Mouse (Mus musculus) neural tube, embryonic 12.5 days (tissue): ENCODE data around the gene Lkaaear1. TPM values are rescaled to one million over a fixed set of nuclear protein-coding genes. Genes with fewer than 3 reads are reported as not detected.

ENCODE experiments used
- ATAC-seq: fragments of 200-750 bp; cut with Nextera tagmentation; 2 replicates; pipeline ENCODE4 v1.8.0; 2017; ENCODE audit warnings: low read depth, mild to moderate bottlenecking, moderate TSS enrichment, moderate library complexity; ENCODE audit not compliant: low FRiP score
- H3K27ac ChIP-seq: fragments of 300-500 bp; sonication (generic); 2 replicates; pipeline ENCODE4 v1.5.1; 2016
- H3K27me3 ChIP-seq: fragments of 300-500 bp; sonication (generic); replicated peaks from 2 replicates; pipeline ENCODE4 v1.6.1; 2016; ENCODE audit warnings: mild to moderate bottlenecking
- H3K36me3 ChIP-seq: fragments of 300-500 bp; sonication (generic); 2 replicates; pipeline ENCODE4 v1.6.1; 2016; ENCODE audit warnings: mild to moderate bottlenecking
- H3K4me1 ChIP-seq: fragments of 300-500 bp; sonication (generic); 2 replicates; pipeline ENCODE4 v1.6.1; 2016
- H3K4me2 ChIP-seq: fragments of 300-500 bp; sonication (generic); replicated peaks from 2 replicates; pipeline ENCODE4 v1.6.1; 2016; ENCODE audit warnings: mild to moderate bottlenecking
- H3K4me3 ChIP-seq: fragments of 300-500 bp; sonication (generic); 2 replicates; pipeline ENCODE4 v1.5.1; 2016
- H3K9ac ChIP-seq: fragments of 300-500 bp; sonication (generic); 2 replicates; pipeline ENCODE4 v1.6.1; 2016; ENCODE audit warnings: mild to moderate bottlenecking
- H3K9me3 ChIP-seq: fragments of 300-500 bp; sonication (generic); 2 replicates; pipeline ENCODE4 v1.6.1; 2016; ENCODE audit warnings: mild to moderate bottlenecking
- WGBS: fragments of 180-500 bp; shearing (Covaris S2); methylation state at CpG from one replicate; pipeline ENCODE4 v1.1.7; 2016; 5-methylcytosine and 5-hydroxymethylcytosine counted together
- polyA plus RNA-seq: library from polyadenylated mRNA; unstranded; fragments of >200 nt; fragmentation: Nextera tagmentation; extraction: Ambion mirVana; gene quantifications from 2 replicates; pipeline ENCODE4 v1.2.1, GENCODE M21; 2016

Gene Lkaaear1
- polyA plus RNA-seq, 1 experiment from 2014 or later, result not detected

GRCm38 (mm10) chr2:181695776-181696175 lies 2.5 kb downstream of the Lkaaear1 start:
- Histone ChIP-seq H3K36me3 (no peaks in the 10 kb centered on the region), H3K9ac (no peak overlapping the region), H3K27me3 (no peaks in the 10 kb centered on the region), H3K27ac (no peak overlapping the region), H3K4me2 (no peak overlapping the region), H3K9me3 (no peaks in the 10 kb centered on the region), H3K4me3 (no peak overlapping the region), H3K4me1 (peaks cover 13% of the 10 kb centered on the region)
- no peak for ATAC-seq
- WGBS, result 67% methylated on average over 1 of the region's 1 CpGs

DNA sequence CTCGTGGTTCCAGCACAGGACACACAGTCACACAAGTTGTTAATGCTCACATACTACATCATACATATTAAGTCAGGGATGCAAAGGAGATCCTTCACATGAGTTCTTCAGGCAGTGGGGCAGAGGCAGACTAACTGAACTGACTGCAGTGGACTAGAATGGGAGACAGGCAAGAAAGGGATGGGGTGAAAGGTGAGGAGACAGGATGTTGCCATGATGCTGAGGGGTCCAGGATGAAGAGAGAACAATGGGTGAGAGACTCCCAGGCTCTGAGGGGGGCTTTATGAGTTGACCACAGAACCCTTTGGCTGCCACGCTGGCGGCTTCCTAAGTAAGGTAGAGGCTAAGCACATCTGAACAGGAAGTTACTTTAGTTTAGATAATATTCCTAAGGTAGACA lies 3.7 kb downstream of the Lkaaear1 start:
- Histone ChIP-seq H3K9me3 (no peaks in the 10 kb centered on the region), H3K4me3 (peak overlapping the region; percentile 61; the same call in 1 of the 2 replicates), H3K27me3 (no peaks in the 10 kb centered on the region), H3K9ac (no peak overlapping the region), H3K27ac (no peak overlapping the region), H3K4me1 (peaks cover 13% of the 10 kb centered on the region), H3K36me3 (0 out of 2 replicates have a peak, but pooled peaks cover 1% of the 10 kb centered on the region), H3K4me2 (no peak overlapping the region)
- ATAC-seq, result no peak
- 85% methylated on average over 3 of the region's 3 CpGs for WGBS

DNA sequence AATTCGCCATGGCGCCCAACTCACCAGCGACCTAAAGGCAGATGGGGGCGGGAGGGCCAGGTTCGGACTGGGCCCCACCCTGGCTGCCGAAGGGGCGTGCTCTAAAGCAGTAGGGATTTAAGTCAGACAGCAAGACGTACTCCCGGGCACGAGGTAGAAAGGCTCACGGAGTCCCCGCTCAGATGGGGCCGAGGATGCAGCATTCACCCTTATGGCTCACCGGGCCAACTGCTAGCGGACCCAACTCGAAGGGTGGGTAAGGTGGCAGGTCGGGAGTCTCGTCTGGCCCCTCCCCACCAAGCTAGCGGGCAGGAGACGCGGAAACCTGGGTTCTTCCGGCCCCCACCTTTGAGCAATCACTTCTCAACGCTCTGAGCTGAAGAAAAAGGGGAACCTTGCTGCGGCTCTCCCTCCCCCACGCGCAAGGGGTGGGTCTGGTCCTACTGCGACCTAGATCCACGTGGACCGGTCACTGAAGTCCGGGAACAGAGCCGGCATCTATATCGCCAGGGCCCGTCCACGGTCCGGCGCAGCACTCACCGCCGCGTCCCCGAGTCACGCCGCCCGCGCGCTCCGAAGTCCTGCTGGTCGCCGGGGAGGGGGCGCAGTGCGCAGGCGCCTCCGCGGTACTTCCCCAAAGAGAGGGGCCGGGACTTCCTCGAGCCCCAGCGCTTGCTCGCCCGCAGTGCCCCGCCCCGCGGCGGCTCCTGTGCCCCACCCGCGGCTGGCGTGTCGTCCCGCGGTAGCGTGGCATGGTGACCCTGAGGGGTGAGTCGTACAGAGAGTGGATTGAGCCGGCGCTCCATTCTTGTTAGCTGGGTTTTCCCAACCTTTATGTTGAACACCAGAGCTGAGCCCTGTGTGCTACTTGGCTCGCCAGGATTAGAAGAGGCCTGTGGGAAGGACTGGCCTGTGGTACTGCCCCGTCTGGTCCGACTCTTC lies 4.6 kb downstream of the Lkaaear1 start, which contains the start of gene Rgs19:
TSS of gene Rgs19 (minus strand) at position 639 of the 942 bp plus-strand sequence.
- ATAC-seq, result peak; percentile 78
- Histone ChIP-seq H3K4me3 (peak within 1 kb of the TSS; percentile 61), H3K9me3 (no peaks in the 10 kb centered on the region), H3K4me2 (peak within 1 kb of the TSS; percentile 91), H3K27me3 (no peaks in the 10 kb centered on the region), H3K4me1 (peaks cover 13% of the 10 kb centered on the region), H3K27ac (no peak within 1 kb of the TSS), H3K9ac (peak within 1 kb of the TSS; percentile 72), H3K36me3 (peaks cover 10% of the 10 kb centered on the region)
- WGBS, result under 1% methylated on average over 75 of the region's 75 CpGs

DNA sequence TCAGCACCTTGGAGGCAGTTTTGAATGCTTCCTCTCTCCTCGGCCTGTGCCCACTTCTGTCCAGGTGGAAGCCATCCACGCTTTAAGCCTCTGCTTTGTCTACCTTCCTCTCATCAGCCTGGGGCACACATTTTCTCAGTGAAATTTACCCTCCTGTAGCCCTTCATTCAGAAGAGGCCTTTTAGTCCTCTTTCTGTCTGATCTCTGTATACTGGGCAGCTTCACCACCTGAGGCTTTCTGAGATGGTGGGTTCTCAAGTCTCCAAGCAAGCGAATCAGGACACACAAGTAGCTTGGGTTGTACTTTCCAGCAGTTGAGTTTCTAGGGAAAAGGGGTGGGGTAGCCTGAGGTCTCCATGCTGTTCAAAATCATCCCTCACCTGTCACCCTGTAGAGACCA lies 5.9 kb downstream of the Lkaaear1 start:
- peaks cover 21% of the 10 kb centered on the region for H3K36me3 ChIP-seq
- H3K9ac ChIP-seq, result no peak overlapping the region
- peak overlapping the region; percentile 91; the same call in 1 of the 2 replicates for H3K4me2 ChIP-seq
- H3K27ac ChIP-seq, result no peak overlapping the region
- H3K9me3 ChIP-seq, result no peaks in the 10 kb centered on the region
- WGBS, result 95% methylated on average over 3 of the region's 3 CpGs
- peaks cover 13% of the 10 kb centered on the region for H3K4me1 ChIP-seq
- H3K27me3 ChIP-seq, result no peaks in the 10 kb centered on the region
- ATAC-seq, result no peak
- H3K4me3 ChIP-seq, result no peak overlapping the region

- no peak for ATAC-seq
- no peak overlapping the region for H3K9ac ChIP-seq
- H3K27me3 ChIP-seq, result no peaks in the 10 kb centered on the region
- WGBS, result 94% methylated on average over 4 of the region's 4 CpGs
- peaks cover 13% of the 10 kb centered on the region for H3K4me1 ChIP-seq
- H3K9me3 ChIP-seq, result no peaks in the 10 kb centered on the region
- H3K27ac ChIP-seq, result no peak overlapping the region
- peaks cover 28% of the 10 kb centered on the region for H3K36me3 ChIP-seq
- no peak overlapping the region for H3K4me3 ChIP-seq
- no peak overlapping the region for H3K4me2 ChIP-seq
Observed at GRCm38 (mm10) chr2:181691571-181691970, 6.7 kb downstream of the Lkaaear1 start.

GRCm38 (mm10) chr2:181691083-181691482 lies 7.2 kb downstream of the Lkaaear1 start:
- peaks cover 28% of the 10 kb centered on the region for H3K36me3 ChIP-seq

DNA sequence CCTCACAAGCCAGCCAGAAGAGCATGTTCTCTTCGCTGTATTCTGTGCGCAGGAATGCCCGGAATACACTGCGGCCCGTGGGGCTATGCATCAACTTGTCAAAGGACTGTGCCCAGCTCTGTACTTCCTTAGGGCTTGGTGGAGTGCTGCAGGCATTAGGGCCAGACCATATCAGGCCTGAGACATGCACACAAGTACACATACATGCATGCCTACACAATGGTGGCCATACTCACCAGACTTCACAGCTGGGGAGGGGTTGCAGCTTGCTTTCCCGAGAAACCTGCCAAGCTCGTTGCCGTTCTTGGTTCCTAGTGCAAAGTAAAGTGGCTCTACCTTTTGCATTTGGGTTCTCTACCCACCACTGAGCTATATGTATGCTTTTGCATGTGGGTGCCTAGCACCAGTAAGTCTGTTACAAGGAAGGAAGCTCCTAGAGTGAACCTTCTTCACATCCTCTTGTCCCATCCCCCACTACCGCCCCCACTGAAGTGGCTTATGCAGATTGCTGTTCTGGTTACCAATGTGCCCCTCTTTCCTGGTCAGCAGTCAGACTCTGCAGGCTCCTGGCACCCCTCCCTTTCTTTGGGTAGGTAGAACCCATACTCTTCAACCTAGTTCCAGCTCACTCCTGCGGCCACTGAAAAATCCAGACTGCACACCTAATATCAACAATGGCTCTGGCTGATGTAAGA lies 8.6 kb downstream of the Lkaaear1 start:
- no peak overlapping the region for H3K4me2 ChIP-seq
- H3K27ac ChIP-seq, result no peak overlapping the region
- peaks cover 28% of the 10 kb centered on the region for H3K36me3 ChIP-seq
- no peak overlapping the region for H3K4me3 ChIP-seq
- no peaks in the 10 kb centered on the region for H3K9me3 ChIP-seq
- WGBS, result 93% methylated on average over 10 of the region's 10 CpGs
- no peaks in the 10 kb centered on the region for H3K27me3 ChIP-seq
- no peak for ATAC-seq
- H3K9ac ChIP-seq, result no peak overlapping the region
- peaks cover 13% of the 10 kb centered on the region for H3K4me1 ChIP-seq

More at GRCm38 (mm10) chr2:181691083-181691482, 7.2 kb downstream of the Lkaaear1 start:
- ATAC-seq, result no peak
- Histone ChIP-seq H3K4me3 (no peak overlapping the region), H3K4me2 (no peak overlapping the region), H3K4me1 (peaks cover 13% of the 10 kb centered on the region), H3K9me3 (no peaks in the 10 kb centered on the region), H3K27me3 (no peaks in the 10 kb centered on the region), H3K9ac (no peak overlapping the region), H3K27ac (no peak overlapping the region)
- WGBS, result 86% methylated on average over 6 of the region's 6 CpGs

GRCm38 (mm10) chr2:181687586-181687985 lies 10.7 kb downstream of the Lkaaear1 start:
- Histone ChIP-seq H3K27ac (no peak overlapping the region), H3K4me2 (no peak overlapping the region), H3K9ac (no peak overlapping the region), H3K27me3 (no peaks in the 10 kb centered on the region), H3K4me3 (no peak overlapping the region), H3K9me3 (no peaks in the 10 kb centered on the region), H3K4me1 (peaks cover under 1% of the 10 kb centered on the region), H3K36me3 (peaks cover 28% of the 10 kb centered on the region)
- 93% methylated on average over 8 of the region's 8 CpGs for WGBS
- ATAC-seq, result no peak

GRCm38 (mm10) chr2:181685686-181686085 lies 12.6 kb downstream of the Lkaaear1 start:
- Histone ChIP-seq H3K4me3 (no peak overlapping the region), H3K36me3 (peaks cover 28% of the 10 kb centered on the region), H3K9me3 (no peaks in the 10 kb centered on the region), H3K27me3 (no peaks in the 10 kb centered on the region), H3K27ac (no peak overlapping the region), H3K9ac (no peak overlapping the region), H3K4me2 (no peak overlapping the region), H3K4me1 (peaks cover 8% of the 10 kb centered on the region; the same call in 1 of the 2 replicates)
- 94% methylated on average over 4 of the region's 4 CpGs for WGBS
- ATAC-seq, result no peak

- Histone ChIP-seq H3K9ac (no peak overlapping the region), H3K36me3 (peaks cover 28% of the 10 kb centered on the region), H3K27ac (no peak overlapping the region), H3K4me3 (no peak overlapping the region), H3K27me3 (no peaks in the 10 kb centered on the region), H3K9me3 (no peaks in the 10 kb centered on the region), H3K4me2 (no peak overlapping the region), H3K4me1 (peaks cover 9% of the 10 kb centered on the region; the same call in 1 of the 2 replicates)
- ATAC-seq, result no peak
- WGBS, result 86% methylated on average over 1 of the region's 1 CpGs
Observed at GRCm38 (mm10) chr2:181684713-181685112, 13.5 kb downstream of the Lkaaear1 start.

- Histone ChIP-seq H3K27ac (no peak overlapping the region), H3K9me3 (no peaks in the 10 kb centered on the region), H3K4me2 (no peak overlapping the region), H3K36me3 (peaks cover 17% of the 10 kb centered on the region), H3K27me3 (no peaks in the 10 kb centered on the region), H3K4me1 (peaks cover 9% of the 10 kb centered on the region; the same call in 1 of the 2 replicates), H3K9ac (no peak overlapping the region), H3K4me3 (no peak overlapping the region)
- ATAC-seq, result no peak
- WGBS, result 72% methylated on average over 4 of the region's 4 CpGs
Observed at GRCm38 (mm10) chr2:181683381-181683780, 14.9 kb downstream of the Lkaaear1 start.

- H3K4me2 ChIP-seq, result no peak overlapping the region
- H3K4me1 ChIP-seq, result peaks cover 11% of the 10 kb centered on the region; the same call in 1 of the 2 replicates
- no peaks in the 10 kb centered on the region for H3K9me3 ChIP-seq
- H3K9ac ChIP-seq, result no peak overlapping the region
- H3K4me3 ChIP-seq, result no peak overlapping the region
- H3K27ac ChIP-seq, result no peak overlapping the region
- ATAC-seq, result no peak
- H3K27me3 ChIP-seq, result no peaks in the 10 kb centered on the region
- WGBS, result 91% methylated on average over 1 of the region's 1 CpGs
- H3K36me3 ChIP-seq, result peaks cover 4% of the 10 kb centered on the region
Observed at GRCm38 (mm10) chr2:181681978-181682377, 16.3 kb downstream of the Lkaaear1 start.
